Mouse (Mus musculus): ENCODE data around the gene Itgb2.

DNA sequence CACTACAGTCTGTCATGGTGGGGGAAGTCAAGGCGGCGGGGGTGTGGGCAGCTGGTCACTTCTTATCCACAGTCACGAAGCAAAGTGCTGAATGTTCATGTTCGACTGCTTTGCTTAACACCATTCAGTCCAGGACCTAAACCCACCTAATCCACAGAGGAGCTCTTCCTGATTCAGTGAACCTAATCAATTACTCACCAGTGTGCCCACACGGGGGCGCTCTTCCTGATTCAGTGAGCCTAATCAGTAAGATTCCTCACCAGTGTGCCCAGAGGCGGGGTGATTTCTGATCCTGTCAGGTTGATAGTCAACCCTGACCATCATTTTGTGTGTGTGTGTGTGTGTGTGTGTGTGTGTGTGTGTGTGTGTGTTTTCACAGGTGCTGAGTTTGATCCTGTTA lies 13.2 kb downstream of the Itgb2 start:
- TF ChIP-seq CTCF (IDR thresholded peaks at IDR 0.05; ENCODE audit: control insufficient read depth, insufficient read depth, low read length): peak; percentile 60
- no peak for TF ChIP-seq POLR2A (IDR thresholded peaks at IDR 0.05; ENCODE audit: borderline replicate concordance, control insufficient read depth, low read depth, low read length)

Measured in bone marrow, adult 2 months (tissue).